Mouse (Mus musculus): Measurements from ENCODE around the gene Chst8. TPM values are rescaled to one million over a fixed set of nuclear protein-coding genes. Genes with fewer than 3 reads are reported as not detected.

Chst8 gene
- polyA plus RNA-seq, 1 experiment from 2014 or later, result 18.9 TPM

DNA sequence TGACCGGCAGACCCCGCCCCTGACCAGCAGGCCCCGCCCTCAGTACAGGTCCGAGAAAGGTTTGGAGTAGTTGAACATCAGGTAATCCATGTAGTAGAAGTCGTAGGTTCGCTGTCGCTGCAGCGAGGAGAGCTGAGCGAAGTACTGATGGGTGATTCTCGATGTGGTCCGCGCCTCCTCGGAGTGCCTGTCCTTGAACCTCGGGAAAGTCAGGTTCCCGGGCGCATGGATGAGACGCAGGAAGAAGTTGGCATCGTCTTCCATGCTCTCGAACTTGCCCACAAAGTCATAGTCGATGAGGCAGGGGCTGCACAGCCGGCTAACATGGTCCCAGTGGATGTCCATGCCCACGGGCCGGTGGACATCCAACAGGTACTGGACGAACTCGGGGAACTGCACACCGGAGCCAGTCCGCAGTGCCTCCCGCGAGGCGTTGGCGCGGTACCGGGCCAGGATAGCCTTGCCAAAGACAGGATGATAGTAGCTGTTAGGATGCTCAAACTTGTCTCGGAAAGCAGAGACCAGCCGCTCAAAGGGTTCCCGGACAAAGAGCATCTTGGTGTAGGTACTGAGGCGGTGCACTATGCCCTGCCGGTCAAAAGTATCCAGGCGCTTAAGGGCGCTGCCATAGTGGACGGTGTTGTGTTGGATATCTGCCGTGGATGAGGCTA lies 137.3 kb downstream of the Chst8 start:
- Histone ChIP-seq H3K9me3 (no peaks in the 10 kb centered on the region), H3K36me3 (no peaks in the 10 kb centered on the region), H3K4me1 (peaks cover 11% of the 10 kb centered on the region; the same call in 1 of the 2 replicates), H3K27ac (replicated peaks) (no peak overlapping the region), H3K4me3 (peak overlapping the region; percentile 23), H3K4me2 (replicated peaks) (peak overlapping the region; percentile 44), H3K9ac (replicated peaks) (no peak overlapping the region), H3K27me3 (peaks cover 42% of the 10 kb centered on the region)
- no peak for ATAC-seq (ENCODE audit: low FRiP score, low read depth)
- WGBS, result 12% methylated on average over 42 of the region's 42 CpGs

DNA sequence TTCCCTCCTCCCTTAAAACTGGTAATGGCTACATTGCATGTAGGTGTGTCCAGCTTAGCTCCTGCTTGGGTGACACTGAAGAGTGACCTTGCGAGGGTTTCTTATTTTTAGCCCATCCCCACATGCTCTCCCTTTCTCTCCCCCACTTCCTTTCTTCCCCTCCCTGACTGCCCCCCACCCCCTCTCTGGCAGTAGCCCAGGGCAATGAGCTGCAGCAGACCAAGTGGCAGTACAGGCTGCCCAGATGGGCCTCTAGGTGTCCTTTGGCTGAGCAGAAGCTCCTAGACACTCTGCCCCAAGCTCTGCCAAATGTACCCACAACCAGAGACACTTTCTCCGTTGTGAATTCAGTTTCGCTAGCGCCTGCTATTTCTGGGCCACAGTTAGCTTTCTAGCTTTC lies 139.6 kb downstream of the Chst8 start:
- no peaks in the 10 kb centered on the region for H3K9me3 ChIP-seq
- H3K4me3 ChIP-seq, result no peak overlapping the region
- H3K4me2 ChIP-seq (replicated peaks), result no peak overlapping the region
- peaks cover 42% of the 10 kb centered on the region for H3K27me3 ChIP-seq
- H3K4me1 ChIP-seq, result peaks cover 11% of the 10 kb centered on the region; the same call in 1 of the 2 replicates
- ATAC-seq (ENCODE audit: low FRiP score, low read depth), result no peak
- H3K27ac ChIP-seq (replicated peaks), result no peak overlapping the region
- 75% methylated on average over 4 of the region's 4 CpGs for WGBS
- 0 out of 2 replicates have a peak overlapping the region, but pooled peaks have one; percentile 21 for H3K9ac ChIP-seq (replicated peaks)
- H3K36me3 ChIP-seq, result no peaks in the 10 kb centered on the region

DNA sequence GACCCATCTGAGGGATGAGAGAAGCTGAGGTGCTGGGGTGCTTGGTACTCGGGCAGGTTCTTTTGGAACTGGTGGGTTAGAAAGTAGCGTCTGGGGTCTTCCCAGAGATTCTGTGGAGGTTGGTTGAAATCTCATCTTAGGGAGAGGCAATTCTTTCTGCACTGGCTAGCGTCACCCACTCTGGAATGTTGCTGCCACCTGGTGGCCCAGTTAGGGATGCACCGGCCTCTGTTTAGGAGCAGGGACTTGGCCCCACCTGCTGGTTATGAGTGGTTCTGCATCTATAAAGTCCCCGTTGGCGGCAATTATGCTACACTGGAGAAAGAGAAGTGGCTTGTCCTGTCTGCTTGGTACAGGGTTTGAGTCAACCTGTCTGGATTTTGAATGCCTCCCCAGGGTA lies 140.6 kb downstream of the Chst8 start:
- WGBS, result under 1% methylated on average over 6 of the region's 6 CpGs

DNA sequence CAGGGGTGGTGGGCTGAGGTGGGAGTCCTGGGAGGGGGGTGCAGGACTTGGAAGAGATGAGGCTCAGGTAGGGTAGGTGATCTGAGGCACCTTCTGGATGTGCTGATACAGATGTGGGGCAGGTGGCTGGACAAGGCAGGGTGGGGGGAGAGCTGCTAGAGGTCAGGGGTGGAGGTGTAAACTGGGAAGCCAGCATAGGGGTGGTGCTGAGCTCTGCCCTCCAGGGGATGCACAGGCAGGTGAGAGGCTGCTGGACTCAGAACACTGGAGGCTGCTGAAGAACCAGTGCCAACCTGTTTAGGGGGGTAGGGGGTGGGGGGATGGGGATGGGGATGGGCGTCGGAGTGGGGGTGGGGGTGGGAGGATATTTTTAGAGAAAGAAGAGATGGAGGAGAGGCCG lies 141.7 kb downstream of the Chst8 start:
- Histone ChIP-seq H3K27me3 (peaks cover 37% of the 10 kb centered on the region), H3K4me2 (replicated peaks) (no peak overlapping the region), H3K4me3 (no peak overlapping the region), H3K27ac (replicated peaks) (no peak overlapping the region), H3K36me3 (no peaks in the 10 kb centered on the region), H3K9me3 (no peaks in the 10 kb centered on the region), H3K4me1 (peaks cover 10% of the 10 kb centered on the region; the same call in 1 of the 2 replicates), H3K9ac (replicated peaks) (no peak overlapping the region)
- 92% methylated on average over 3 of the region's 3 CpGs for WGBS
- ATAC-seq (ENCODE audit: low FRiP score, low read depth), result no peak

More for the DNA sequence above, 140.6 kb downstream of the Chst8 start:
- Histone ChIP-seq H3K27ac (replicated peaks) (no peak overlapping the region), H3K27me3 (peaks cover 42% of the 10 kb centered on the region), H3K9me3 (no peaks in the 10 kb centered on the region), H3K4me1 (peaks cover 11% of the 10 kb centered on the region; the same call in 1 of the 2 replicates), H3K4me2 (replicated peaks) (no peak overlapping the region), H3K36me3 (no peaks in the 10 kb centered on the region), H3K9ac (replicated peaks) (no peak overlapping the region), H3K4me3 (no peak overlapping the region)
- ATAC-seq (ENCODE audit: low FRiP score, low read depth), result peak; percentile 31; the same call in 1 of the 2 replicates

DNA sequence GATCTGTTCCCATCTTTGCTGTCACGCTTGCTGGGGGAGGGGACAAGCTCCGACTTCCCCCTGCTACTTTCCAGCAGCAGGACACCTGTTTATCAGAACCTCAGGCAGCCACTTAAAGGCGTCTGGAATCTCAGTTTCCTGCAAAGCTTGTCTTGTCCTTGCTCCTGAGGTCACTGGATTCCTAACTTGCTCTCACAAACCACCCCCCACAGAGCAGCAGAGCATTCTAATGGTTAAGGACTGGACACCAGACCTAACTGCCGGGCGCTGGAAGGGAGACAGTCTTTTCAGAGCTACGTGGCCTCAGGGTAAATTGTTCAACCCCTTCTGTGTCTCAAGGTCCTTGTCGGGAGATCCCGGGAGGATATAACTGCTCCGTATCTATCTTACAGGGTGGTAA lies 143.2 kb downstream of the Chst8 start:
- H3K9ac ChIP-seq (replicated peaks), result no peak overlapping the region
- no peaks in the 10 kb centered on the region for H3K9me3 ChIP-seq
- no peaks in the 10 kb centered on the region for H3K36me3 ChIP-seq
- no peak overlapping the region for H3K4me3 ChIP-seq
- H3K27me3 ChIP-seq, result peaks cover 23% of the 10 kb centered on the region
- no peak overlapping the region for H3K4me2 ChIP-seq (replicated peaks)
- no peak overlapping the region for H3K27ac ChIP-seq (replicated peaks)
- 24% methylated on average over 9 of the region's 9 CpGs for WGBS
- ATAC-seq (ENCODE audit: low FRiP score, low read depth), result no peak
- H3K4me1 ChIP-seq, result no peaks in the 10 kb centered on the region; the same call in 1 of the 2 replicates

DNA sequence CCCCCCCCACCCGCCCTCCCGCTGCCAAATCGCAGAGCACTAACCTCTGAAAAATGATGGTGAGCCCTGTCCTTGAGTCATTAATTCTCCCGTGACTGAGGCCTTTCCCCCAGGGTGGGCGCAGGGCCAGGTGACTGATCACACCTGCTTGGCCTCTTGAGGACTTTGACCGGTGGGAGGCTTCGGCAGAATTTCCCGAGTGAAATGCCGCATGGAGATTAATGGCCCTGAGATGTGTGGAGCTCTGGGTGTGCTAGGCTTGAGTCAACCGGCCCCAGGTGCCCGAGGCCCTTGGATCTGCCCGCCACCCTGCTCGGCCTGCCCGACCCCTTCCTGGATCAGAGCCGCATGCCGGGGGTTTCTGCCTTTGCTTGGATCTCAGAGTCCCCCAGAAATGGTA lies 144.6 kb downstream of the Chst8 start:
- H3K4me1 ChIP-seq, result no peaks in the 10 kb centered on the region; the same call in 1 of the 2 replicates
- H3K4me3 ChIP-seq, result no peak overlapping the region
- H3K9me3 ChIP-seq, result no peaks in the 10 kb centered on the region
- H3K27ac ChIP-seq (replicated peaks), result no peak overlapping the region
- no peaks in the 10 kb centered on the region for H3K36me3 ChIP-seq
- no peak overlapping the region for H3K4me2 ChIP-seq (replicated peaks)
- 91% methylated on average over 16 of the region's 16 CpGs for WGBS
- H3K9ac ChIP-seq (replicated peaks), result no peak overlapping the region
- H3K27me3 ChIP-seq, result peaks cover 8% of the 10 kb centered on the region
- ATAC-seq (ENCODE audit: low FRiP score, low read depth), result no peak

GRCm38 (mm10) chr7:34663145-34663544 lies 149.4 kb downstream of the Chst8 start:
- Histone ChIP-seq H3K27me3 (no peaks in the 10 kb centered on the region; the same call in 1 of the 2 replicates), H3K27ac (replicated peaks) (no peak overlapping the region), H3K4me2 (replicated peaks) (no peak overlapping the region), H3K4me1 (peaks cover 9% of the 10 kb centered on the region), H3K4me3 (no peak overlapping the region), H3K36me3 (no peaks in the 10 kb centered on the region), H3K9ac (replicated peaks) (no peak overlapping the region), H3K9me3 (no peaks in the 10 kb centered on the region)
- ATAC-seq (ENCODE audit: low FRiP score, low read depth), result no peak
- WGBS, result 47% methylated on average over 7 of the region's 7 CpGs

DNA sequence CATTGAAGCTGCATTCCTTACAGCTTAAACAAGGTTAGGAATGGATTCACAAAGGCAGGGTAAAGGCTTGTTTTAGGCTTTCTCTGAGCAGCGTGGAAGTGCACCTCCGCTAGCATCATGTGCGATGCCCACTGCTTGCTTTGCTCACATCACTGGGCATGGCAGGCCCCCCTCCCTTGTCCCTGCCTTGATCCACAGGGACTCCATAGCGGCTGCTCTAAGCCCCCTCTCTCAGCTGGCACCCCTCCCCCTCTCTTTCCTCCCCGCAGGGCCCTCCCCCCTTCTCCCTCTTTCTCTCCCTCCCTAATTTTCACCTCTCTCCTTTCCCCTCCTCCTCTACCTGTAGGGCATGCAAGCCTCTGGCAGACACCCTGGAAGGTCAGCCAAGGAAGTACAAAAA lies 150.3 kb downstream of the Chst8 start:
- peaks cover 9% of the 10 kb centered on the region for H3K4me1 ChIP-seq
- 0 out of 2 replicates have a peak overlapping the region, but pooled peaks have one; percentile 15 for H3K27ac ChIP-seq (replicated peaks)
- no peak overlapping the region for H3K4me3 ChIP-seq
- no peak overlapping the region for H3K4me2 ChIP-seq (replicated peaks)
- no peaks in the 10 kb centered on the region for H3K36me3 ChIP-seq
- H3K9ac ChIP-seq (replicated peaks), result no peak overlapping the region
- no peaks in the 10 kb centered on the region for H3K9me3 ChIP-seq
- 13% methylated on average over 5 of the region's 5 CpGs for WGBS
- no peak for ATAC-seq (ENCODE audit: low FRiP score, low read depth)
- H3K27me3 ChIP-seq, result no peaks in the 10 kb centered on the region; the same call in 1 of the 2 replicates

DNA sequence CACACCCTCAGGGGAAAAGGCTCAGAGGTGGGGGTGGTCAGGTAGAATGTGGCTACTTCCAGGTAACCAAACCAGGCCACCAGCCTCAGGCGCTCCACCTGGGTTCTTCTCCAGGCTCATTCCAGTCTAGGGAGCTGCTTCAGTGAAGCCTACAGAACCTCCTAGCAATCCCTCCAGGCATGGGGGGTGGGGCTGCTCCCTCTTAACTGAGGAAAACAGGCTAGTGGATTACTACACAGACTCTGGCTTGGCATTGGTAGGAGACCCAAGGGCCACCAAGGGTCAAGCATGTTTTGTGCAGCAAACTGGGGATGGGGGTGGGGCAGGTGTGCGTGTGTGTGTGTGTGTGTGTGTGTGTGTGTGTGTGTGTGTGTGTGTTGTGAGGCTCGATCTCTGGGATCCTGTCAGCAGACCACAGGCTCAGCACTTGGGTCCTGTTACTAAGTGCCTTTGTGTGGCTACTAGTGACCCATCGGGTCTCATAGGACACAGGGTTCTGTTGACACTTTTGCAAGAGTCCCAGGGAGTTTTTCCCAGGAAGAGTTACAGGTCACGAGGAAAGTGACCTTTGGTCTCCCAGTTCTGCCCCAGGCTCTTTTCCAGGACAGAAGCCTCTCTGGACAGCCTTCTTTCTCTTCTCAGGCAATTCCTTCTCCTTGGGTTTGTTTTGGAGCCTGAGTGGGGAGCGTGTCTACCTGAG lies 153.0 kb downstream of the Chst8 start:
- no peak for ATAC-seq (ENCODE audit: low FRiP score, low read depth)
- H3K9ac ChIP-seq (replicated peaks), result no peak overlapping the region
- H3K9me3 ChIP-seq, result no peaks in the 10 kb centered on the region
- H3K4me2 ChIP-seq (replicated peaks), result no peak overlapping the region
- no peaks in the 10 kb centered on the region for H3K36me3 ChIP-seq
- peaks cover 4% of the 10 kb centered on the region; the same call in 1 of the 2 replicates for H3K27me3 ChIP-seq
- peaks cover 15% of the 10 kb centered on the region for H3K4me1 ChIP-seq
- H3K4me3 ChIP-seq, result no peak overlapping the region
- WGBS, result 71% methylated on average over 6 of the region's 6 CpGs
- H3K27ac ChIP-seq (replicated peaks), result no peak overlapping the region

GRCm38 (mm10) chr7:34656632-34657031 lies 155.9 kb downstream of the Chst8 start, which contains the start of gene Kctd15:
Kctd15 (minus strand) TSS chr7:34656732.
- 64% methylated on average over 5 of the region's 5 CpGs for WGBS
- Histone ChIP-seq H3K4me1 (peaks cover 20% of the 10 kb centered on the region), H3K4me2 (replicated peaks) (peak within 1 kb of the TSS; percentile 88), H3K27me3 (0 out of 2 replicates have a peak, but pooled peaks cover 4% of the 10 kb centered on the region), H3K9ac (replicated peaks) (no peak within 1 kb of the TSS; the same call in 1 of the 2 replicates), H3K36me3 (no peaks in the 10 kb centered on the region), H3K9me3 (no peaks in the 10 kb centered on the region), H3K27ac (replicated peaks) (peak within 1 kb of the TSS; percentile 99), H3K4me3 (peak within 1 kb of the TSS; percentile 92)
- no peak for ATAC-seq (ENCODE audit: low FRiP score, low read depth)

DNA sequence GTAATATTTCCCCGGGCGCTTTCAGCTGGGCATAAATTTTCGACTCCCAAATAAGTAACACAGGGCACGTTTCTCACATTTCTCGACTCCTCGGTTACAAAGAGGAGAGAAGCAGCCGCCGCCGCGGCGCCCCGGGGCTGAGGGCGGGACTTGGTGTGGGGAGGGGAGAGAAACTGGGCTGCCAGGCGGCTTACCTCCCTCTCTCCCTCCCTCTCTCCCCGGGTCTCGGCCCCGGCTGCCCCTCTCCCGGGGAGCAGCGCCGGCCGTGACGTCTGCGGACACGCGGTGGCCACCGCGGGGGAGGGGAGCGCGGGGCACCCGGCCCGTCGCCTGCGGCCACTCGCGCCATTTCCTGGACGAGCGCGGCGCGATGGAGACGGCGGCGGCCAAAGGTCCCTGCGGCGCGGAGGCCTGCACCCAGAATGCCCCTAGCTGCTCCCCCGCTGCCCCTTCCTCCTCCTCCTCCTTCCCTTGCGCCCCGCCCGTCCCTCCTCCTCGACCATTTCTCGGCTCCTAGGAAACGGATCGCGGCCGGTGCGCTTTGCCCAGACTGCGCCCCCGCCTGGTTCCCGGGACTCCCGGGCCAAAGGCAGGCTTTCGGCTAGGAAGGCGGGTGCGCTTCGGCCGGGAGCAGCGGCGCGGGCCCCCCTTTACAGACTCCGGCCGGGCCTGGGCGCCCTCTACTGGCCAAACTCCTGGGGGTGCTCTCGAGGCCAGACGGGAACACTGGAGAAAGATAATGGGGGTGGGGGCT lies 157.2 kb downstream of the Chst8 start:
- Histone ChIP-seq H3K36me3 (peaks cover 5% of the 10 kb centered on the region; the same call in 1 of the 2 replicates), H3K27ac (replicated peaks) (peak overlapping the region; percentile 99)
- WGBS, result under 1% methylated on average over 60 of the region's 74 CpGs

More for the DNA sequence above, 157.2 kb downstream of the Chst8 start:
- H3K4me1 ChIP-seq, result peaks cover 31% of the 10 kb centered on the region
- peak overlapping the region; percentile 88 for H3K4me2 ChIP-seq (replicated peaks)
- 0 out of 2 replicates have a peak, but pooled peaks cover 4% of the 10 kb centered on the region for H3K27me3 ChIP-seq
- peak overlapping the region; percentile 97 for H3K9ac ChIP-seq (replicated peaks)
- ATAC-seq (ENCODE audit: low FRiP score, low read depth), result peak; percentile 79
- peak overlapping the region; percentile 92 for H3K4me3 ChIP-seq
- no peaks in the 10 kb centered on the region for H3K9me3 ChIP-seq
